Mouse (Mus musculus): ENCODE data around the gene Bahcc1. TPM values are rescaled to one million over a fixed set of nuclear protein-coding genes. Genes with fewer than 3 reads are reported as not detected.

Gene Bahcc1
- polyA plus RNA-seq, 1 experiment from 2014 or later: 4.4 TPM

GRCm38 (mm10) chr11:120252843-120253645 lies 20.3 kb downstream of the Bahcc1 start:
- peak overlapping the region; percentile 44 for H3K4me2 ChIP-seq
- H3K9ac ChIP-seq: peak overlapping the region; percentile 63
- no peaks in the 10 kb centered on the region for H3K9me3 ChIP-seq
- WGBS: 49% methylated on average over 12 of the region's 12 CpGs
- H3K27me3 ChIP-seq (replicated peaks): no peaks in the 10 kb centered on the region
- no peaks in the 10 kb centered on the region for H3K36me3 ChIP-seq
- H3K27ac ChIP-seq (replicated peaks): peak overlapping the region; percentile 62
- no peak for ATAC-seq (ENCODE audit: extremely low read depth, insufficient number of reproducible peaks, low FRiP score, low TSS enrichment)
- H3K4me1 ChIP-seq: peaks cover 96% of the 10 kb centered on the region
- no peak overlapping the region for H3K4me3 ChIP-seq

- Histone ChIP-seq H3K4me2 (no peak overlapping the region), H3K4me3 (no peak overlapping the region), H3K9ac (0 out of 2 replicates have a peak overlapping the region, but pooled peaks have one; percentile 38), H3K36me3 (no peaks in the 10 kb centered on the region), H3K27ac (replicated peaks) (peak overlapping the region; percentile 70; the same call in 1 of the 2 replicates), H3K27me3 (replicated peaks) (no peaks in the 10 kb centered on the region), H3K4me1 (peaks cover 93% of the 10 kb centered on the region), H3K9me3 (no peaks in the 10 kb centered on the region)
- no peak for ATAC-seq (ENCODE audit: extremely low read depth, insufficient number of reproducible peaks, low FRiP score, low TSS enrichment)
- WGBS: 80% methylated on average over 13 of the region's 13 CpGs
Measured at GRCm38 (mm10) chr11:120253646-120254315, 21.0 kb downstream of the Bahcc1 start.

GRCm38 (mm10) chr11:120254420-120254819 lies 21.7 kb downstream of the Bahcc1 start:
- ATAC-seq (ENCODE audit: extremely low read depth, insufficient number of reproducible peaks, low FRiP score, low TSS enrichment): no peak
- Histone ChIP-seq H3K27me3 (replicated peaks) (no peaks in the 10 kb centered on the region; the same call in 1 of the 2 replicates), H3K36me3 (0 out of 2 replicates have a peak, but pooled peaks cover 2% of the 10 kb centered on the region), H3K4me1 (peaks cover 94% of the 10 kb centered on the region), H3K27ac (replicated peaks) (peak overlapping the region; percentile 70), H3K4me3 (no peak overlapping the region), H3K9me3 (no peaks in the 10 kb centered on the region), H3K4me2 (0 out of 2 replicates have a peak overlapping the region, but pooled peaks have one; percentile 5), H3K9ac (peak overlapping the region; percentile 50; the same call in 1 of the 2 replicates)
- WGBS: 68% methylated on average over 11 of the region's 11 CpGs

- 0 out of 2 replicates have a peak, but pooled peaks cover 6% of the 10 kb centered on the region for H3K36me3 ChIP-seq
- H3K9me3 ChIP-seq: no peaks in the 10 kb centered on the region
- H3K9ac ChIP-seq: 0 out of 2 replicates have a peak overlapping the region, but pooled peaks have one; percentile 44
- H3K4me2 ChIP-seq: 0 out of 2 replicates have a peak overlapping the region, but pooled peaks have one; percentile 5
- H3K27me3 ChIP-seq (replicated peaks): no peaks in the 10 kb centered on the region; the same call in 1 of the 2 replicates
- peaks cover 94% of the 10 kb centered on the region for H3K4me1 ChIP-seq
- no peak for ATAC-seq (ENCODE audit: extremely low read depth, insufficient number of reproducible peaks, low FRiP score, low TSS enrichment)
- H3K27ac ChIP-seq (replicated peaks): peak overlapping the region; percentile 70
- 56% methylated on average over 6 of the region's 6 CpGs for WGBS
- H3K4me3 ChIP-seq: no peak overlapping the region
Measured at GRCm38 (mm10) chr11:120255038-120255437, 22.3 kb downstream of the Bahcc1 start.

GRCm38 (mm10) chr11:120255499-120255898 lies 22.8 kb downstream of the Bahcc1 start:
- H3K9ac ChIP-seq: peak overlapping the region; percentile 44; the same call in 1 of the 2 replicates
- peak overlapping the region; percentile 70 for H3K27ac ChIP-seq (replicated peaks)
- 75% methylated on average over 8 of the region's 8 CpGs for WGBS
- peaks cover 94% of the 10 kb centered on the region for H3K4me1 ChIP-seq
- 0 out of 2 replicates have a peak overlapping the region, but pooled peaks have one; percentile 5 for H3K4me2 ChIP-seq
- ATAC-seq (ENCODE audit: extremely low read depth, insufficient number of reproducible peaks, low FRiP score, low TSS enrichment): no peak
- H3K4me3 ChIP-seq: no peak overlapping the region
- H3K9me3 ChIP-seq: no peaks in the 10 kb centered on the region
- no peaks in the 10 kb centered on the region; the same call in 1 of the 2 replicates for H3K27me3 ChIP-seq (replicated peaks)
- 0 out of 2 replicates have a peak, but pooled peaks cover 6% of the 10 kb centered on the region for H3K36me3 ChIP-seq

GRCm38 (mm10) chr11:120256108-120256507 lies 23.4 kb downstream of the Bahcc1 start:
- Histone ChIP-seq H3K9ac (peak overlapping the region; percentile 55), H3K27ac (replicated peaks) (no peak overlapping the region)
- WGBS: 72% methylated on average over 5 of the region's 5 CpGs

GRCm38 (mm10) chr11:120256543-120256942 lies 23.8 kb downstream of the Bahcc1 start:
- H3K9me3 ChIP-seq: no peaks in the 10 kb centered on the region
- H3K36me3 ChIP-seq: 0 out of 2 replicates have a peak, but pooled peaks cover 6% of the 10 kb centered on the region
- H3K27me3 ChIP-seq (replicated peaks): no peaks in the 10 kb centered on the region; the same call in 1 of the 2 replicates
- no peak overlapping the region for H3K4me2 ChIP-seq
- H3K9ac ChIP-seq: 0 out of 2 replicates have a peak overlapping the region, but pooled peaks have one; percentile 13
- H3K27ac ChIP-seq (replicated peaks): no peak overlapping the region
- no peak overlapping the region for H3K4me3 ChIP-seq
- no peak for ATAC-seq (ENCODE audit: extremely low read depth, insufficient number of reproducible peaks, low FRiP score, low TSS enrichment)
- 55% methylated on average over 10 of the region's 10 CpGs for WGBS
- H3K4me1 ChIP-seq: peaks cover 94% of the 10 kb centered on the region

More at GRCm38 (mm10) chr11:120256108-120256507, 23.4 kb downstream of the Bahcc1 start:
- ATAC-seq (ENCODE audit: extremely low read depth, insufficient number of reproducible peaks, low FRiP score, low TSS enrichment): no peak
- Histone ChIP-seq H3K4me3 (no peak overlapping the region), H3K4me1 (peaks cover 94% of the 10 kb centered on the region), H3K4me2 (no peak overlapping the region), H3K9me3 (no peaks in the 10 kb centered on the region), H3K27me3 (replicated peaks) (no peaks in the 10 kb centered on the region; the same call in 1 of the 2 replicates), H3K36me3 (0 out of 2 replicates have a peak, but pooled peaks cover 6% of the 10 kb centered on the region)

GRCm38 (mm10) chr11:120256981-120257820 lies 24.5 kb downstream of the Bahcc1 start:
- Histone ChIP-seq H3K4me1 (peaks cover 94% of the 10 kb centered on the region), H3K27ac (replicated peaks) (no peak overlapping the region), H3K9me3 (no peaks in the 10 kb centered on the region), H3K4me3 (no peak overlapping the region), H3K9ac (0 out of 2 replicates have a peak overlapping the region, but pooled peaks have one; percentile 13), H3K27me3 (replicated peaks) (no peaks in the 10 kb centered on the region; the same call in 1 of the 2 replicates), H3K4me2 (no peak overlapping the region), H3K36me3 (0 out of 2 replicates have a peak, but pooled peaks cover 6% of the 10 kb centered on the region)
- ATAC-seq (ENCODE audit: extremely low read depth, insufficient number of reproducible peaks, low FRiP score, low TSS enrichment): no peak
- 75% methylated on average over 10 of the region's 10 CpGs for WGBS

- ATAC-seq (ENCODE audit: extremely low read depth, insufficient number of reproducible peaks, low FRiP score, low TSS enrichment): no peak
- Histone ChIP-seq H3K9ac (no peak overlapping the region), H3K36me3 (0 out of 2 replicates have a peak, but pooled peaks cover 6% of the 10 kb centered on the region), H3K4me1 (peaks cover 94% of the 10 kb centered on the region), H3K4me2 (no peak overlapping the region), H3K27me3 (replicated peaks) (no peaks in the 10 kb centered on the region; the same call in 1 of the 2 replicates), H3K4me3 (no peak overlapping the region), H3K9me3 (no peaks in the 10 kb centered on the region), H3K27ac (replicated peaks) (no peak overlapping the region)
- WGBS: 93% methylated on average over 13 of the region's 13 CpGs
Measured at GRCm38 (mm10) chr11:120257911-120258310, 25.2 kb downstream of the Bahcc1 start.

- peak overlapping the region; percentile 33 for H3K9ac ChIP-seq
- no peaks in the 10 kb centered on the region; the same call in 1 of the 2 replicates for H3K27me3 ChIP-seq (replicated peaks)
- H3K27ac ChIP-seq (replicated peaks): no peak overlapping the region
- 0 out of 2 replicates have a peak, but pooled peaks cover 6% of the 10 kb centered on the region for H3K36me3 ChIP-seq
- H3K4me3 ChIP-seq: no peak overlapping the region
- no peak overlapping the region for H3K4me2 ChIP-seq
- H3K9me3 ChIP-seq: no peaks in the 10 kb centered on the region
- ATAC-seq (ENCODE audit: extremely low read depth, insufficient number of reproducible peaks, low FRiP score, low TSS enrichment): no peak
- H3K4me1 ChIP-seq: peaks cover 94% of the 10 kb centered on the region
- 59% methylated on average over 12 of the region's 12 CpGs for WGBS
Measured at GRCm38 (mm10) chr11:120258896-120259689, 26.3 kb downstream of the Bahcc1 start.
